Mouse (Mus musculus) kidney, adult 8-10 months (tissue): ENCODE data around the gene Sgsm2.

Experiments
- DNase-seq, 2 experiments: peaks; one replicate each; pipeline ENCODE4 v3.0.0; 2022

Gene Sgsm2

DNA sequence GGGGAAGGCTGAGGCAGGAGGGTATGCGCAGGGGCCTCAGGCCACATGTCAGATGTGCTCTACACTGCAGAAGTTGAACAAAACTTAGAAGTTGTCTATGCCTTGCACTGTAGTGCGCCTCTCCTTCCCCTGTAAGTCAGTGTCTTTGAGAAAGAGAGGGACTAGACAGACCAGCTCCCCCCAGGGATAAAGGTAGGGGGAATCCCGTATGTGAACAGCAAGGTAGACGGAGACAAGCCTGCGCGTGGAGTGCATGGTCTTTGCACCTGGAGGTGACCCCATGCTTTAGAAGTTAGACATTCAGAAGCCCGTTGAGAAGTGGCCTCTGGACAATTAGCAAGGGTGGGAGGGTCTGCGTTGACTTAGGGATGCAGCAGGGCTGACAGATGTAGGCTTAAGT is 56.1 kb downstream of the Sgsm2 start:
- DNase-seq: no peak

DNA sequence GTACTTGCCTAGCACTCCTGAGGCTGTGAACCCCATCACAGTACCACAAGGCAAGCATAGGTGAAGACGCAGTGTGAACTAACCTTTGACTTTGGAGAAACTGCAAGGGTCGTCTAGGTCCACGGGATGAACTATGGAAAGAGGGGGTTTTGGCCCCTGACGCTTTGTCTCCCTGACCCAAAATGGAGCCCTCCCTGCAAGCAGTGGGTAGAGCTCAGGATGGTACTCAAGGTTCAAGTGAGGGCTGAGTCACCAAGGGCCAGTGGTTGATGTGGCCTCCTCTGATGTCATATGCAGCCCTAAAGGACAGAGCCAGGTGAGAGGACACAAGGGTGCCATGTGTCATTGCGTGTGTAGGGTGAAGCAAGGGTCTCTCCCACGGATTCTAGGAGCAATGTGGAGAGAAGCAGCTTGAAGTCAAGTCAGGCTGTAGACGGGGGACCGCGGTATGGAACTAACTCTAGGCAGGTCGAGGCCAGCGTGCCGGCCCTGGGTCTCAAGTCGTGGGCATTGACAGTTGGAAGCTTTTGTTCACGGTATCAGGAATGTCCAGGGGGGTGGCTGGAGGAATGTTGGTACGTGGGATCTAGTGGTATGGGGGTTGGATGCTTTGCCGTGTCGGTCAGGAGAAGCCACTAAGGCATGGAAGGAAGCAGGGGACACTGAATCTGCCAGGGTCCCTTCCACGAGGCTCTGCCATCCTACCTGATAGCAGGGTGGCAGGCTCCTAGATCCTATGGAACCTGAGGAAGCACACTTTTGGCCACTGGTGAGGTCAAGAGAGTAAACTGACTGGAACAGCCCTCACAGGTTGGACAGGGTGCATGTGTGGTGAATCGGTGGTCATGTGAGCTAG is 56.8 kb downstream of the Sgsm2 start:
- DNase-seq: no peak

DNA sequence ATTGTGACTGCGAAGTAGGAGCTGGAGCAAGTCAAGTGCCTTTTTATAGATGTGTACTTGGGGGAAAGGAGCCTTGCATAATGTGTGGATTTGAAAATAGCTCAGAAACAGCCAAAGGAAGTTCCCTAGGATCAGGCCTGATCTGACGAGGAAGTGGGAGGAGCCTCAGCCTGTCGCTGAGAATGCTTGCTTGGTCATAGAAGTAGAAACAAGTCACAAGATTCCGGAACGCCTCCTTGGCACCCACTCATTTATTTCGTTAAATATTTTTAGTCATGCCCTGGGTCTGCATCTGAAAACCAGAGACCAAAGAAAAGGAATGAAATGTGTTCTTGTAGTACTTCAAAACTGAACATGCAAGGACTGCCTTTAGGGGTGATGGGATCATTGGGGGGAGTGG is 57.9 kb downstream of the Sgsm2 start:
- peak; percentile 93 to 95 for DNase-seq

DNA sequence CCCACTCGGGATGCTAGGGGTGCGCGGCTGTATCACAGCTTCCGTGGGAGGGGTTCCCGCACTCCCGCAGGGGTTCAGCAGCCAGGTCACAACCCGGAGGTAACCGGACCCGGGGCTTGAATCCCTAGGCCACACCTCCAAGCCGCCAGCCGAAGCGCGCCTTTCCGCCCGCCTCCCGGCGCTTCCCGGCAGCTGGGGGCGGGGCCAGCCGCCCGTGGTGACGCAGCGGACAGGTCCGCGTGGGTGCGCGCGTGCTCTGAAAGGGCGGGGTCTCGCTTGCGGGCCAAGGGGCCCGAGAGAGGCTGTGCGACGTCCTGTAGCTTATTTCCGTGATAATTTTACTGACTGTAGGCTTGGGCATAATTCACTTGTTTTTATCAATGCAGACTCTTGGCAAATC is 58.4 kb downstream of the Sgsm2 start:
- peak; percentile 95 to 96 for DNase-seq

DNA sequence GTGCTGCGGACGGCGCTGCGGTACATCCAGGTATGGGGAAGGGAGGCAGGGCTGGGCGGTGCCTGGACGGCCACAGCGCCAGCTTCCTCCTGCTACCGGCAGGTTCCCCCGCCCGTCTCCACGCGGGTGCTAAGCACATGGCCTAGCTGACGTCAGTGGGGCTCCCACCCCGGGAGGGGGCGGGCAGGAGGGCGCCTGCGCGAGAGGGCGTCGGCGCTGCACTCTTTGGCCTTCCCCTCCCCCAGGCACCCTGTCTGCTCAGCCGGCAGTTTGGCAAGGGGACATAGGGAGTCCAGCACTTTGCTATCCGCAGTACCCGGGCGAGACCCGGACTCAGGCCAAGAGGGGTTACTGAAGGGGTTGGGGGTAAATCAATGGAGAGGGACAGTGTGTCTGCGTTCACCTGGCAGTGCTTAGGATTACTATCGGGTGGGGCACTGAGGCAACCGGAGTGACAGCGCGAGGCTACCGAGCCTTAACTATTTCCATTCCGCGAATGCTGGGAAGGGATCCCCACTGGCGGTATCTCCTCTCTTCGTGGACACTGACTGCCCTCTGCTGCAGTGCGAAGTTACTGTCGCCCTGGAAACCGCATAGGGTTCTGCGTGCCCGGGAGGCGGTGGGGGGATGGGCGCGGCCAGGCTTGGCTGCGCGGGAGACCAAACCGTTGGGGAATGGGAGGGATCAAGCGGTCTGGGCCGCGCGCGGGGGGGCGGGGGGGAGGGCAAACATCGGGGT is 59.0 kb downstream of the Sgsm2 start:
- peak; percentile 95 to 96 for DNase-seq

DNA sequence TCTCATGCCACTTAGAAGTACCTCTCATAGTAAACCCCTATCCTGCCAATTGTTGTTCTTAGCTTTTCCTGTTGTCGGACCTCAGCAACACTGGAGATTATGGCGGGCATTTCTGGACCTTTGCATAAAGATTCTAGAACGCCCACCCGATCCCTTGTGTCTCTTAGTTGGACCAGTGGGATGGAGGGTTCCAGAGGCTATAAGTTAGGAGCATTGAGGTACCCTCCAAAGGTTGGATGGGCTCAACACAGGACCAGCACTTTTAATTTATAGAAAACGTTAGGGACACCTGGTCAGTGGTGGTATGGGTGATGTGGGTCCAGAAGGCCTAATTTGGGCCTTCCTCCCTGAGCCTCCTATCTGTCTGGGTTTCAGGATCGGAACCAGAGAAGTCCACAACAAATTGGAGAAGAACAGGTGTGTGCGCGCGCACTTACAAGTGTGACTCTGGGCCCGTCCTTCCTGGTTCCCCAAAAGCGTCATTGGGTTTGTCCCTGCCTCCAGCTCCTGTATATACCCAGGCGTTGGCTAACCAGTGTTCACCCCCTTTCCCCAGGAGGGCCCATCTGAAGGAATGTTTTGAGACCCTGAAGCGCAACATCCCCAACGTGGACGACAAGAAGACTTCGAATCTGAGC is 59.7 kb downstream of the Sgsm2 start:
- DNase-seq: no peak

DNA sequence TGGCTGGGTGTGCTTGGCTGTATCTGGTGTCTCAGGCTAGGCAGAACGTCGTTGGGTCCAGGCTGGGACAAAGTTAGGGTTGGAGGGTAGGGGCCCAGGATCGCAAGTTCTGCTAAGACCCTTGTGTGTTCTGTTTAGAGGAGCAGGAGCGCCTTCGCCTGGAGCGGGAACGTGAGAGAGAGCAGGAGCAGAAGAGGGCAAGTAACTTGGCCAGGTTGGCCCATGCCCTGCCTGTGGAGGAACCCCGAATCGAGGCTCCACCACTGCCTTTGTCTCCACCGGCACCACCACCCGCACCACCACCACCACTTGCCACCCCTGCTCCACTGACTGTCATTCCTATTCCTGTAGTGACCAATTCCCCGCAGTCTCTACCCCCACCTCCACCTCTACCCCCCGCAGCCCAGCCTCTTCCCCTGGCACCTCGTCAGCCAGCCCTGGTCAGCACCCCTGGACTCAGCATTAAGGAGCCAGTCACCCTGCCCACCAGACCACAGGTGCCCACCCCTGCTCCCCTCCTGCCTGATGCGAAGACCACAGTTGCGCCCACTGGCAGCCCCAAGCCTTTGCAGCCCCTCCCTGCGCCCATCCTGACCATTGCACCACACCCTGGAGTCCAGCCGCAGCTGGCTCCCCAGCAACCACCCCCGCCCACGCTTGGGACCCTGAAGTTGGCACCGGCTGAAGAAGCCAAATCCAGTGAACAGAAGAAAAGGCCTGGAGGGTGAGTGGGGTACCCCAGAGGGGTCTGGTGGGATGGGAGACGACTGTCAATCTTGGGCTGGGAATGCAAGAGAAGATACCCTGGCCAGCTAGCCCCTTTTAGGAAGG is 60.4 kb downstream of the Sgsm2 start:
- DNase-seq: no peak

DNA sequence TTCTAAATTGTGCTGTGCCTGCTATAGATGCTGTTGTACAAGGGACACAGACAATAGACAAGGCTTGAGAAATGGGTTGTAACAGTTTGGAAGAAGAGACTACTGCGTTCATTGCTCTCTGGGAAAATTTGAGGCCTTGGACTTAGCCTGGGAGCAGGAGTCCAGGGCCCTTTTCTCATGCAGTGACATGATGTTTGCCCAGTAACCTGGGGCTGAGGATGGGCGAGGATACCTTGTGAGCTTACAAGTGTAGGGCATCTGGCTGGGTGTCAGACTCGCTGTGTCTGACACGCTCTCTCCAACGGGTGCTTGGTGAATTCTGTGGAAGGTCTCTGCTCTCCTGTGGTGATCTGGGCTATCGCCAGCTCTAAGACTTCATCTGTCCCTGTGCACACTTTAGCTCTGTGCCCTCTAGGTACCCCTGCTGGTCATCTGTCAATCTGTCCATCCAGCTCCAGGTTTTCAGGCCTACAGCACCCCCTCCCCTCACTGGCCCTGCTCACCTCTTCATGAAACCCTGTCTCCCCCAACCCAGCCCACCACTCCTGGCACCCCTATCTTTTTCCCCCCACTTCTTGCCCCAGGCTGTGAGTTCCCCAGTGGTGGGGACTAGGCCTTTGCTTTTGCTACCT is 61.2 kb downstream of the Sgsm2 start:
- DNase-seq: no peak

DNA sequence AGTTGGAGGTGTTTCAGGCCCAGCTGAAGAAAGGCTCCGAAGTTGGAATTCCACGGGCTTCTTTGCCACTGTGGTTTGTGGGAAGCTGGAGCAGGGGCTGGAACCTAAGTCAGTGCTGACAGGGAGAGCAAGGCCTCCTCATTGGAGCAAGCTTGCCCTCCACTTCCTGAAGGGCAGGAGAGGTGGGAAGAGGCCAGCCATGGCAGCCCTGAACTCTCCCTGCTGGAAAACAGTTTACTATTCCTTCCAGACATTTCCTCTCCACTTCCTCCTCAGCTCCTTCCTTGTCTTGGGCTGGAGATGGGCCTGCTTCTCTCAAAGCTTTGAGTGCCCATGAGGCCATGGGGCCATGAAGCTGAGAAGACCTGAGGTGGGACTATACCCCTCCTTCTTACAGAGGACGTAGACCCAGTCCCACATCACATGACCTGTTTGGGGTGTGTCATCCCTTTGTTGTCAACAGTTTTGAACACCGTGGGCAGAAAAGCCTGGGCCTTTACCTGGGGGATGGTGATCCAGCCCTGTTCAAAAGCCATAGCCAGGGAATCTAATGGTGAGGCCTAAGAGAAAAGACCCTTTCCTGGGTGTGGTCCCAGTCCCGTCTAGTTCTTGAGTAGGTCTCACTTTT is 62.1 kb downstream of the Sgsm2 start:
- no peak for DNase-seq

DNA sequence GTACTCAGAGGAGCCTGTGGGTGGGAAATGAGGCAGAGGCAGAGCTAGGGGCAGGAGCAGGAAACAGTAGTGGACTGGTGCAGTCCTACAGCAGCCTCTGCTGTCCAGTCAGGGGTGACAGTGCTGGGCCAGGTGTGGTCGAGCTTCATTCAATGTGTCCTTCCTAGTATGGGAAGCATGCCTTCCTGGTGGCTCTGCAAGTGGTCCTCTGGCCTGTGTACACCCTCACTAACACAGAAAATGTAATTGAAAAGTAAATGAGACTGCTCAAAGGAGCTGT is 62.6 kb downstream of the Sgsm2 start:
- no peak for DNase-seq

DNA sequence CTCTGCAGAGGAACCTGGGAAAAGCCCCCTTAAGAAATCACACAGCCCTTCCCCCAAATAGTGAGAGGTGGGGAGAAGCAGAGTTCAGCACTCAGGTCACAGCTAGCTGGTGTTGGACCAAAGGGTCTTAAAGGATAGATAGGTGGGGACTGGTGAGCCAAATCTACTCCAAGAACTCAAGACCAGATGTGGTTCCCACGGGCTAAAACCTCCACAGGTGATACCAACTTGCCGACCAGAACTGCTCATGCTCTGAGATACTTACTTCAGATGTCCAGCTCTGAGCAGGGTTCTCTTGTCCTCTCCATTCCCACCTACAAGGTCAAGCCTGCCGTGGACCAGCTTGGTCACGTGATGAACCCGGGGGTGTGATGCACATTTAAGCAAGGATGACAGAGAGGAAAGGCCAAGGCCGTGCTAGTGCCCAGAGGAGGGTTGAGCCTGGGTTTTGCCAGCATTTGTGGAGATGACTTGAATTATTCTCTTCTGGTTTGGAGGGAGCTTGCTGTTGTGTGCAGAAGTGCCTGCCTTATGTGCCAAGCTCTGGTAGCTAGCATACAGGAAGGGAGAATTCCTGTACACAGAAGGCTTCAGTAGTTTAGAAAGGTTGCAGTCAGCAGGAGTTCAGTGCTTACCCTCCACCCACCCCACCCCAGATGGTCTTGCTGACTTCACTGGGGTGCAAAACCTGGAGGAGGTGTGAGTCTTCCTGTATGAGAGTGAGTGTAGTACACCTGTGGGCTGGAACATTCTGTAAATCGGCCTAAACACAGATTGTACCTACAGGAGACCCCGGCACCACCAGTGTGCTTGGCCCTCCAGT is 63.1 kb downstream of the Sgsm2 start:
- DNase-seq: no peak

DNA sequence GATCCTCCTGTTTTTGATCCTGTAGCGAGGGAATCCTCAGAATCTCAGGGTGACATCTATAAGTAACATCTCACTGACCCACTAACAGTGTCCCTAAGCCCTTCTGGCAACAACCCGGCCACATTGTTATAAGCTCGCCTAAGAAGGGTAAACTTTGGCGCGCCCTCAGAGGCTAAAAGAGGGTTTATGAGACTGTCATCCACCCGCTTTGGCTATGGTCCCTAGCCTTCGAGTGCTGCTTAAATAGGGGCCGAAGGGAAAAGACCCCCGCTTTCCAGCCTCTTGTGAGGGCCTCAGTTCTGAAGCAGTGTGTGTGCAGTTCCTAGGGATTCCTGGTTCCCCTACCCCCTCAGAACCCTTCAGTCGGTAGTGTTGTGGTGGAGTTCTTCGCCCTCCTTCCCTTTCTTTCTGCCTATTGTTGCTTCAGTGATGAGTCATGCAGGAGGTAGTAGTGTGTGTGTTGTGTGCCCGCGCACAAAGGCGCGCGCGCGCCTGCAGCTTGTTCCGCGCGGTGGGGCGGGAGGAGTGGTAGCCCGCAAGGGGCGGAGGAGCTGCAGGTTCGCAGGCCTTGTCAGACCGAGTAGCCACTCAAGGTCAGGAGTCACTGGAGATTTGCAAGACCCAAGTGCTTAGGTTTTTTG is 64.2 kb downstream of the Sgsm2 start:
- DNase-seq: peak in 1 of 2 experiments; percentile 67

DNA sequence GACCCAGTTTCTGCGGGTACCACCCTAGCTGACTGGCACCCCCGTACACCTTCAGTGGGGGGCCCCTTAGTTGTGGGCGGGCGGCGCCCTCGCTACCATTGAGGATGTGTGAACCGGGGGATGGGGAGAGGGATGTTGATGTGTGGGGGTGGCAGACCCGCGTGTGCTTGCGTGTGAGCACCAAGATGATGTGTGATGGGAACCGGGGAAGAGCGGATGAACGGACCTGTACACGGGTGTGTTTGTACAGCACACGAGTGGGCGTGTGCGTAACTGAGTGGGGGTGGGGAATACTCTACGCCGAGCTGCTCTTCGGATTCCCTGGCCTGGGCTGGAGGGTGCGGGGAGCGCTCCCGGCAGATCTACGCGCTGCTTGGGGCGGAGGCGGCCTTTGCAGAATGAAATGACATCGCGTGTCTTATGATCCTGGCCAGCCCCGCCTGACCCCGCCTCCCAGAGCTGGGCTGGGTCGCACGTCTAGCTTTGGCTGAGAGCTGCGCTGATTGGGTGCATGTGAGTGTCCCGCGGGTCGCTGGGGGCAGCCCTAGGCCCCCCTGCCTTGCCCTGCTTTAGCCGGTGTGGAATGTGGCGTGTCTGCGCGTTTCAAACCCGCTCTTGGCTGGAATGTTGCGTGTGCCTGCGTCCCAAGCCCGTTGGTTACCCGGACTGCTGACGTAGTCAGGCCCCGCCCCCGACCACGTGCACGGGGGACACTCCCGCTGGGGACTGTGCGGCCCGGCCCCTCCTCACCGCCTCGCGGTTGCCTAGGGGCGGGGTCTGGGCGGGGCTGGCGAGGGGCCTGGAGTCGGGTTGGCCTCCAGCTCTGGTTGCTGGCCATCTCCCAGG is 65.0 kb downstream of the Sgsm2 start:
- DNase-seq: peak; percentile 99 to 100

DNA sequence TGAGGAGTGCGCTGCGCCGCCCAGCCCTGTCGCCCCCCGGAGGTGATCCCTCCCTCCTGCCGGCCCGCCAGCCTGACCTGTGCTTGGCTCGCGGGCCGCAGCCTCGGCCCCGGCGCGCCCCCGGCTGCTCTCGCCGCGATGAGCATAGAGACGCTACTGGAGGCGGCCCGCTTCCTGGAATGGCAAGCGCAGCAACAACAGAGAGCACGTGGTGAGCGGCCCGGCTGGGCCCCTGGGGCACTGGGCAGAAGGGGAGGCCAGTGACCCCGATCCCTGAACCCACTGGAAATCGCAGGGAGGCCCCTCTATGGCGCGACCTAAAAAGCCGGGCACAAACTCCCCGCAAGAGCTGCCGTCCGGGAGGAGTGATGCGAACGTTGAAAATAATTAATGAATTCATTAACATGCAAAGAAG is 65.7 kb downstream of the Sgsm2 start:
- peak in 1 of 2 experiments; percentile 65 for DNase-seq

DNA sequence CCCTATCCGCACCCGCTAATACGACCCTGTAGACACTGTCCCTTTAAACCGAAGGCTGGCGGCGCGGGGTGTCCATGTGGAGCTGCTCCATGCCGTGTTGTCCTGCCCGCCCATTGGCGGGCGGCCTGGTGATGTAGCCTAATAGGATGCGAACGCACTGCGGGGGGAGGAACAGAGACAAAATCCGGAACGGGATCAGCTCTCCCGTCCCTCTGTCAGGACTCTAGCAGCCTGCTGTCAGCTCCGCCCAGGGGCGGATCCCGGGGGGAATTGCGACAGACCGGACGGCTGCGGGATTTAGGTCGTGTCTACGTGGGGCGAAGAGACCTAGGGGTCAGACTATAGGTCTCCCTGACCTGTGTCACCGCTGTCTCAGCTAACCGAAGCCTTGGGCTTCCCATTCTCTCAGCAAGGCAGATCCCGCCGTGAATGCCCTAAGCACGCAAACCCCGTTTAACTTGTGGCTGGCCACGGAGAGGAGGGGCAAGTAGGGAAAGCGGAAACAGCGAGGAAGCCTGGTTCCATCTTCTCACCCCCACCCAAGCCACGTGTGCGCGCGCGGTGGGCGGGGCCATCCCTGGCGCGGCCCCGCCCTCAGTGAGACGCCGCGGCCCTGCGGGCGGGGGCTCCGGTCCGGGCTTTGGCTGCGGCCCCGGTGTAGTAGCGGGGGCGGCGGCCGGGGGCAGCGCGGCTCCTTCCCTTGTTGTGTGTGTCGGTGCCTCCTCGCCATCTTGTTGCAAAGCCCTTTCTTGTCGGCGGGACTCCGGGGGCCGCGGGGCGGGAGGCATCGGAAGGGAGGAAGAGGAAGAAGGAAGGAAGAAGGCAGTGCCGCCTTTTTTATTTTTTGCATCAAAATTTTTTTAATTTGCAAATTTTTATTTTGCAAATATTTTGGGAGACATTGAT is 66.4 kb downstream of the Sgsm2 start, which contains the start of gene Mnt:
Gene Mnt, plus strand, starts transcription at position 665 of the 906 bp plus-strand sequence.
- DNase-seq: peak; percentile 99 to 100

DNA sequence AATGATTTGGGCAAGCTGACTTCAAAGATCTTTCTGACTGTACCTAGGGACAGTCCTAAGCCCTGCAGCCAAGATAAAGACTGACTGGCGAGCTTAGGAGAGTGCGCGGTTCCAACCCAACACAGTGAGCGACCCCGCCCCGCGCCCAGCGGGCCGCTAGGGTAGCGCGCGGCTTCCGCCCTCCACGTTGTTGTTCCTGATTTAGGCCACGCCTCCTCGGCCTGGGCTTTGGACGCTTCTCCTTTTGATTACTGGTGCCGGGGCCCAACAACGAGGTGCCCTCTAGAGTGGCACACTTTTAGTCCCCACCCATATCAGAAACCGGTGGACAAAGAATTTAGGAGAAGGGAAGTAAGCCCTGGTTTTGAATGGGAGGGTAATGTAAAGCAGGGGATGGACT is 67.0 kb downstream of the Sgsm2 start:
- DNase-seq: peak; percentile 85 to 87

DNA sequence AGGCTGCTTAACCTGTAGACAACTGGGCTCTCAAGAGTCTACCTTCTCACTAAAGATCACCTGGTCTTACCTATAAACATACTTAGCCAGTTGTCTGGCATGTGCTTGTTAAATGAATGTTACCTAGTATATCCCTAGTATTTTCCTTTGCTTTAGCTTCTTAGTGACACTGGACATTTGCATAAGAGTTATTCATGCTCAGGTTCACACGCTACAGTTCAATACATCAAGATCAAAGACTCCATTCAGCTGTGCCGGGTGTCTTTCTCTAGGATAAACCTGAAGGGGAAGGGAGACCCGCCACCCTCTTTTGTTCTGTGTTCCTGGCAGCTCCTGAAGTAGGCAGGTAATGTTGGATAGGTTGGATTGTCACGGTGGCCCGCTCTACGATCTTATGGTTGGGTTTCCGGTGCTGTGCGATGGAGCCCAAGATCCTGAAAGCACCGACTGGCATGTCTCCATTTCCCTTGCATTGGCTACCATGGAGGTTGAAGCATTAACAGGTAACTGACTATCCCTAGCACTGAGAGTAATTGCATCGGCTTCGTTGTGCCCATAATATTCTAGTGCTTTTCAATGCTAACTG is 67.8 kb downstream of the Sgsm2 start:
- no peak for DNase-seq

DNA sequence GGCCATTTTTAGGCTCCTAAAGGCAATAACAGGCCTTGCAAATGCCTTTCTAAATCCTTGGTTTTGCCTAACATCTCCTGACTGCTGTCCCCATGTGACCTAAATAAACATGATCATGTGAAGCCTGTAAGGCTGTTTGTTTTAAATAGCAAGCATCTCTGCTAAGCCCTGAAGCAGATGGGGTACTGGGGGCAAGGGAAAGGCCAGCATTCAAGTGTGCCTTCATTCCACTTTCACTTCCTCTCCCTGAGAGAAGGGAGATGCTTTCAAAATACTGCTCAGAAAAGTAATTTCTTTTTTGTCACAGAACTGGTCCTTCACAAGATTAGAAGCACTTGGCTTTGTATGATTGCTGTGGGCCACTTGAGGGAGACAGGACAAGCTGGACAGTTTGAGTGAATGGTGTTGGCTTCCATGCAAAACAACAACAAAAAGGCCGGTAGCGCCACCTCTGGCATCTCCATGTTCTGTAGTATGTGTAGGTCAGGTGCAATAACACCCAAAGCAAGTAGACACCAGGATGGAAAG is 68.4 kb downstream of the Sgsm2 start:
- DNase-seq: no peak
